Mouse (Mus musculus) lung, postnatal 4 days (tissue): ENCODE measurements around the gene Mindy3.

Source experiments
- DNase-seq, 2 experiments: peaks; one replicate each; pipeline ENCODE4 v3.0.0; 2021

Gene Mindy3

GRCm38 (mm10) chr2:12300449-12301228 is 118.6 kb downstream of the Mindy3 start:
- no peak for DNase-seq

GRCm38 (mm10) chr2:12297287-12297686 is 122.0 kb downstream of the Mindy3 start:
- DNase-seq, result no peak
